Mouse (Mus musculus) right cerebral cortex, postnatal 4 days (tissue): ENCODE data around the gene Rps2.
"Not testable (repeated sequence)": the region's sequence is repeated elsewhere in the genome, so short reads cannot be mapped to it uniquely, and the experiment has no call there.

Source experiments
- DNase-seq: peaks from one replicate; pipeline ENCODE4 v3.0.0-alpha.2; 2022

The Rps2 gene

DNA sequence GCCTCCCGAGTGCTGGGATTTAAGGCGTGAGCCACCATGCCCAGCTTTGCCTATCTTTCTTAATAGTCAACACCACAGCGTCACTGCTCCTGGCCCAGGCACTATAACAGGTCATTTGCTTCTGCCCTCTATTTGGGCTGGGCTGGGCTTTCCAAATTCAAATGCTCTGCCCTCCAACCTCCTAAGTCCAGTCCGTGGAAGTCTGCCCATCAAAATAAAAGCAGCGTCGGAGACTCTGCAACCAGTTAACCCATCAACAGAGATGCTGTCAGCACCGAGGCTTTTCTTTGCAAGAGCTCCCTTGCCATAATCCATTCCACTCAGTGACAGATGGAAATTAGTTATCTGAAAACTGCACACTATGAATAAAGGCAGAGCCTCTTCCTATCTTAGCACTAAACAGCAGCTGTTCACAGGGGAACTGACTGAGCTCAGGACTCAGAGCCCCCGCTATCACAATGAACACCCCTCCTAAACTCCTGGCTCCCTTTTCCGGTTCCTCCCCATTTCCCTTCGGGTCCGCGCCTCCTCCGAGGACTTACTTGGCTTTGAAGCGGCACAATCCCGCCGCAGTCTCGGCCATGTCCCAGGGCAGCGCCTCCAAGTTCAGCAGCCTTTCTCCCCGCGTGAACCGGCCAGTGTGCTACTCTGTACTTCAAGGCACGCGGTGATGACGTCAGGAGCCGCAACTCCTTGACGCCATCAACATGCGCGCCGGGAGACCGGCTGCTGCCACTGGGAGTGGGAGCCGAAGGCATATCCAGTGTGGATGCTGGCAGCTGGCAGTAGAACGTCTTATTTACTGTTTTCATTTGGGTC, 10.7 kb upstream of the Rps2 start, which contains the start of gene Tbl3:
Tbl3 (minus strand) TSS at position 679 of the 819 bp plus-strand sequence.
- peak; percentile 94 for DNase-seq

DNA sequence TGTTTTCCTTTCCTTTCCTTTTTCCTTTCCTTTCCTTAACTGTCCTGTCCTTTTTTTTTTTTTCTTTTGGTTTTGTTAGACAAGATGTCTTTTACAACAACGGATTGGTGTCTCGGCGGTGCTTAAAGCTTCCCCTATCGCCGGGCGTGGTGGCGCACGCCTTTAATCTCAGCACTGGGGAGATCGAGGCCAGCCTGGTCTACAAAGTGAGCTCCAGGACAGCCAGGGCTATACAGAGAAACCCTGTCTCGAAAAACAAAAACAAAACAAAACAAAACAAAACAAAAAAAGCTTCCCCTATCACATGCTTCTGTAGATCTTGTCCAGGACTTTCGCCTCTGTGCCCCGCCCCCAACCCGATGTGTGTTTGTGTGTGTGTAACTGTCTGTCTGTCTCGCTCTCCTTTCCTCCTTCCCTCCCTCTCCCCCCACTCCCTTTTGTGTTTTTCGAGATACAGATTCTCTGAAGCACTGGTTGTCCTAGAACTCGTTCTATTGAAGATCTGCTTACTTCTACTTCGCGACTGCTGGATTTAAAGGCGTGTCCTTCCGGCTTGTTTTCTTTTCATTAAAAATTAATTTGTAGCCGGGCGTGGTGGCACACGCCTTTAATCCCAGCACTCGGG, 10.0 kb upstream of the Rps2 start:
- no peak for DNase-seq

DNA sequence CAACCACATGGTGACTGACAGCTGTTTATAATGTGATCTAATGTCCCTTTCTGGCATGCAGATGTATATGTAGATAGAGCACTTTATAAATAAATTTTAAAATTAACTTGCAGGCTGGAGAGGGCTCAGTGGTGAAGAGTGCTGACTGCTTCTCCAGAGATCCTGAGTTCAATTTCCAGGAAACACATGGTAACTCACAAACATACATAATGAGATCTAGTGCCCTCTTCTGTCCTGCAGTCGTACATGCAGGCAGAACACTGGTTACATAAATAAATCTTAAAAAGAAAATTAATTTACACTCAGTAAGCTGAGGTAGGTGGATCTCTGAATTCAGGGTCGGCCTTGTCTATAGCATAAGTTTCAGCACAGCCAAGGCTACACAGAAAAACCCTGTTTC, 9.3 kb upstream of the Rps2 start:
- no peak for DNase-seq

DNA sequence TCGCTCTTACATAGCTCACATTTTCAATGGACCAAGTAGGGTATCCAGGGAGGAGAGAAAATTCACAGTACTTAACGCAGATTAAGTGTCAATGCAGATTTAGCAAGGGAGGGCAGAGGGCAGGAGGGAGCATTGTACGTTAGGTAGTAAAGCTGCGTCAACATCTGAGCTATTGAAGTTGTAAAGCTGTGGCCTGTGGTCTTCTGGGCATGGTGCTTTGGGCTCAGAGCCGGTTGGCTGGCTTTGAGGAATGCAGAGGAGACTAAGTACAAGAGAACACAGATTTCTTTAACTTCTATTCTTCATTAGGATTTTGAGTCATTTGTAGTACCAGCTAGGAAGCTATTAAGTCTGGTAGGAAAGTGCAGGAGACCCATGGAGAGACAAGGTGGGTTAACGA, 2.4 kb upstream of the Rps2 start:
- no peak for DNase-seq

DNA sequence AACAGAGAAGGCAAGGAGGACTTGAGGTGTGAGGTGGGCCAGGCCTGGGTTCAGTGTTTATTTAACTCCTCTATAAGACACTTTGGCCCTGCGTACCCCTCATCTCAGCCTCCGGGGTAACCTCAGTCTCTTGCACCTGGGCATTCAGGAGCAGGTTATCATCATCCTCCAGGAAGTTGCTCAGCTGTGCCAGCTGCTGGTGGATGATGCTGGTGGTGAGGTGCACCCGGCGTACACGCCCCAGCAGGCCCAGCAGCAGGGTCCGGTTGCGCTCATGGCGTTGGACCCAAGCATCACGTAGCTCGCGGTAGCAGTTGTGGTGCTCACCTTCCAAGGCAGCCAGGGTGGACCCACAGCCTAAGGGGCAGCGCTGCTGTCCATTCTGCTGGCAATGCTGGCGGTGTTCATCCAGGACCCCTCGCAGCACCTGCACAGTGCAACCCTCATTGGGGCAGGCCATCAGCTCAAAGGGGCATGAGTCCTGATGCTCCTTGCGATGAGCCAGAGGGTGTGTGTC, 1.7 kb upstream of the Rps2 start:
- DNase-seq = no peak

DNA sequence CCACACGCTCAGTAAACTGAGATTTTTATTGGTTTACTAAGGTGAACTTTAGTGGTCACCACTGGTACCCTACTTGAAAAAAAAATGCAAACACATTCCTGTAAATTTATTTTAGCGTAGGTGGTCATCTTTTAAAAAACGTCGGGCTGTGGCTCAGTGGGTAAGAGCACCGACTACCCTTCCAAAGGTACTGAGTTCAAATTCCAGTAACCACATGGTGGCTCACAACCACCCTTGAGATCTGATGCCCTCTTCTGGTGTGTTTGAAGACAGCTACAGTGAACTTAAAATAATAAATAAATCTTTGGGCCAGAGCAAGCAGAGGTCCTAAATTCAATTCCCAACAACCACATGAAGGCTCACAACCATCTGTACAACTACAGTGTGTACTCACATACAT, 1.0 kb downstream of the Rps2 start:
- not testable (repeated sequence) for DNase-seq

DNA sequence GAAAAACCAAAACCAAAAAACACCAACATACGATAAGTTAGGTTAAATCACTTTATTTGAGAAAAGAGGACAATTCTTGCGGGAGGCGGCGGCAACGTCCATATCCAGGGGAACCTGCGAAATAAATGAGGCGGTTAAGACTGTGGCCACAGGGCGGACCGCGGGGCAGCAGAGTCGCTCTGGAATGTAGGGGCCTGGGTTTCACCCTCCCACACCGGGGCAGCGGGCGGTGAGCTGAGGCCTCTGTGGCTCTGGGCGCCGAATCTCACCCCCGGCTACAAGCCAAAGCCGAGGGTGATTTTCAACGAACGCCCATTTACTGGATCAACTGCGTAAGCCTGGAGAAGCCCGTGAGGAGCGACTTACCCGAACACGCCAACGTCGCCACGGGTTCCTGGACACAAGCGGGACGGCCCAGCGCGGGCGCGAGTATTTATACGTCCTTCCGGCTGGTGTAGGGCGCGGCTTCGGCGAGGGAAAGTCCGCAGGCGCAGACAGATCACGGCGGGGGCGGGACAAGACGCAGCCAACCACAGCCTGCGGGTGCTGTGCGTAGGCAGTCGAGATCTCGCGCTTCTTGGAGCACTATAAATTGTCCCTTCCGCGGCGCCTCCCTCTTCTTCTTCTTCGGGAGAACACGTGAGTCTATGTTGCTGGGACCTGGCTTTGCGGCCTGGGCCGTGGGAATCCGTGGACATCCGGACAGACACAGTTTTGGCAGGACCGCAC, 1.7 kb downstream of the Rps2 start:
- peak; percentile 97 for DNase-seq

DNA sequence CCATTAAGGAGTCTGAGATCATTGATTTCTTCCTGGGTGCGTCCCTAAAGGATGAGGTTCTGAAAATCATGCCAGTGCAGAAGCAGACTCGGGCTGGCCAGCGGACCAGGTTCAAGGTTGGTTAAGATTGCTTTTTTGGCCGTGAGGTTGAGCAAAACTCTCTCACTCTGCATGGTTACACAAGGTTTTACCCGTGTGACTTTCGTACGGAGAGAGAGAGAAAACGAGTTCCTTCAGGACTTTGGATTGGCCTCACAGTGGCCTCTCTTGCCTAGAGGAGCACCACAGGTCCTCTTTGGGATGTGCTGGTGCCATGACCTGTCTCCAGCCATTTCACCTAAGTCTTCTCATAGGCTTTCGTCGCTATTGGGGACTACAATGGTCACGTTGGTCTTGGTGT, 2.7 kb downstream of the Rps2 start:
- not testable (repeated sequence) for DNase-seq

DNA sequence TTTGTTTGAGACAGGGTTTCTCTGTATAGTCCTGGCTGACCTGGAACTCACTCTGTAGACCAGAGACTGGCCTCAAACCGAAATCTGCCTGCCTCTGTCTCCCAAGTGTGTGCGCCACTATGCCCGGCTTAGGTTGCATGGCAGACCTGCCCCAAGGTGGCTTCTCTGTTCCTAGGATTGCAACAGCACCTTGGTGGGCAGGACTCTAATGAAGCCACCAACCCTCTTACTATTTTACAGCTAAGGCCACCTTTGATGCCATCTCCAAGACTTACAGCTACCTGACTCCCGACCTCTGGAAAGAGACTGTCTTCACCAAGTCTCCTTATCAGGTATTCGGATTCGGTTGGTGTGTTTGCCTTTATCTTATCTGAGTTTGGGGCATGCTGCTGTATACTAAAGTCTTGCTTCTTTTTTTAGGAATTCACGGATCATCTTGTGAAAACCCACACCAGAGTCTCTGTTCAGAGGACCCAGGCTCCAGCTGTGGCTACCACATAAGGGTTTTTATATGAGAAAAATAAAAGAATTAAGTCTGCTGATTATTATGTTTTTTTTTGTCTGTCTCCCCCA, 3.6 kb downstream of the Rps2 start:
- DNase-seq = not testable (repeated sequence)

DNA sequence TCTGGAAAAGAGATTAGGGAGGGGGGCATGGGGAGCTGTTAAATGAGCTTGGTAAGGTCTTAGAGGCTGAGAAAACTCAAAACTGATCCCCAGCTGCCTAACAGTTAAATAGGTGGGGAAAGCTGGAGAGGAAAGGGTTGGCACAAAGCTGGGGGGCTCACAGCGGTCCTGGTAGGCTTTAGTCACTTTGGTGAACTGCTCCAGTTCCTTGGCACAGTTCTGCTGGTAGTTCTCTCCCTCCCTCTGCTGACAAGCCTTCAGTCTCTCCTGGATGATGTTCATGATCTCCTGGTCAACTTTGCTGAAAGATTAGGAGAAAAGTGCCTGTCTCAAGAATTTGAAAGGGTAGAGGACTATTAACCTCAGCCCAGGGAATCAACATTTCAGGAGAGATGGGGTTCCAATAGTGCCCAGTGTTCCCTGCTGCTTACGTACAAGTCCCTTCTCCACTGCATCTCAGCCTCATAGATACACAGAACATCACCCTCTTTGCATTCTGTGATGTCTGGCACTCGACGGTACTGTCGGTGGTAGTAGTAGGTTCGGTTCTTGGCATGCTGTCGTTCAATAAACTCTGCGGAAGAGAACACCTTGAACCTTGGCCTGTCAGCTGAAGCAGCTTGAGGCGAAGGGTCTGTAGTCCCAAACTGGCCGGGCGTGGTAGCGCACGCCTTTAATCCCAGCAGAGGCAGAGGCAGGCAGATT, 4.5 kb downstream of the Rps2 start:
- DNase-seq = no peak

DNA sequence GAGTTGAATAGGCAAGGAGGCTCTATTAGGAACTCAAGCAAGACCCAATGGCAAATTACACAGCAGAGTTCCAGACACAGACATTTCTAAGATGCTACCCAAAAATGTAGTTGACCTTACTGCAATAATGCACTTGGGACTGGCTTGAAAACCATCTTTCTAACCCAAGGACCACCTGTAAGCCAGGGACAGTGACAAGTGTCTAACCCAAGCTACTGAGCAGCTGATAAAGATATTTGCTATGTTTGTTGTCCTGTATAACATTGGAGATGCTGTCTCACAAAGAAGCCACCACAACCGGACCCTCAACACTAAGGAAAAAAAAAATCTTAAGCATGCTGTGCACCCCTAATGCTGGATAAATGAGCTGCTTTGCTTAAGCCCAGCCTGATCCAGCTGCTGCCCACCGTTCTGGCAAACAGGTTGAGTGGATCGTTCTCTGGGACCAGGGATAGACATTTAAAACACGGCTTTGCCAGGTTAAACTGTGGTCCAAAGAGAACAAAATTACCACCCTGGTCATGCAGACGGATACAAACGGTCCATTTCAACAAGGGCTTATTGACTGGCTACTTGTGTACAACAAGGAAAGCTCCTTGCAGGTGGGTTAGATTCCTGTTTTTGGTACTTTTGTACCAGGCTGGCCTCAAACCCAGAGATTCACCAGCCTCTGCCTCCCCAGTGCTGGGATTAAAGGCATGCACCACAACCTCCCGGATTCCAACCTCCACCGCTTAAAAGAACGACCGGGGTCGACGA, 5.4 kb downstream of the Rps2 start:
- DNase-seq = no peak

DNA sequence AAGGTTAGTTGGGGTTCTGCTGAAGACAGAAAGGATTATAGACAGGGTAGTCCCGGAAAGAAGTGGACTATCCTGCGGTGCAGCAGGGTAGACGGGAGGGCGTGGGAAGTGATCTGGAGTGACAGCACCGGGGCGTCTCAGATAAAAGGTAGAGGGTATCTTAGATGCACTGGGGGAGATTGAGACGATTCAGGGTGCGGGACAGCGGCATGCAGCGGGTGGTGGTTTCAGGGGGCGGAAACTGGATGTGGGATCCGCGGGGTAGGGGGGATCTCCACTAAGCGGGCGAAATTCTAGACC, 5.9 kb downstream of the Rps2 start:
- peak; percentile 26 for DNase-seq

DNA sequence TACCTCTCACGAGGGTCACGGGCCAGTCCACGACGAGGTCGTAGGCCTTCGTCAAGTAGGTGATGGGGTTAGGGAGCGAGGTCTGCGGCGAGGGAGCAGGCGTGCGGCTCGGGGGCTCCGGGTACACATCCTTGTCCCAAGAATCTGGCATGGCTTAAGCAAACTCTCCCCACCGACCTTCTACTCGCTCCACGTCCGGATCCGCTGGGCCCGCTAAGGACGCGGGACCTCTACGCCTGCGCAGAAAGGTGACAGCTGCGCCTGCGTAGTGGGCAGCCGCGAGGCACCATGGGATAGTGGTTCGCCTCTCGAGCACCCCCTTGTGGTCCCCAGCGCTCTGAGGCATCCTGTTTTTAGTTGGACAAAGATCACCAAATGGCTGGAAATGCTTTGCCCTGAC, 6.3 kb downstream of the Rps2 start, which contains the start of gene Ndufb10:
Ndufb10 (minus strand) TSS at position 295 of the 400 bp plus-strand sequence.
- DNase-seq = peak; percentile 99

DNA sequence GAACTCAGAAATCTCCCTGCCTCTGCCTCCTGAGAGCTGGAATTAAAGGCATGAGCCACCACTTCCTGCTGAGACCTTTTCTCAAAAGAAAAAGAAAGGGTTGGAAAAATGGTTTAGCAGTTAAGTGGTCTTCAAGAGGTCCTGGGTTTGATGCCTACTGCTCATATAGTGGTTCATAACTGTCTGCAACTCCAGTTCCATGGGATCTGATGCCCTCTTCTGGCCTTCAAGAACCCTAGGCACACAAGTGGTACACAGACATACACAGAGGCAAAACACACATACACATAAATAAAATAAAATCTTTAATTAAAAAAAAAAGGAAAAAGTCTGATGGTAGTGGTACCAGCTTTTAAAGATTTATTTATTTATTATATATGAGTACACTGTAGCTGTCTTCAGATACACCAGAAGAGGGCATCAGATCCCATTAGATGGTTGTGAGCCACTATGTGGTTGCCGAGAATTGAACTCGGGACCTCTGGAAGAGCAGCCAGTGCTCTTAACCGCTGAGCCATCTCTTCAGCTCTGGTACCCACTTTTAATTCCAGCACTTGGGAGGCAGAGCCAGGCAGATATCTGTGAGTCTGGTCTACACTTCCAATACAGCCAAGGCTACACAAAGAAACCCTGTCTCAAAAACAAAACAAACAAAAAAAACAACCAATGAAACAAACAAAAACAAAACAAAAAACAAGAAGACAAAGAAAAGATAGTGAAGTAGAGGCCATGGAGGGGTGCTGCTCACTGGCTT, 7.9 kb downstream of the Rps2 start:
- no peak for DNase-seq

DNA sequence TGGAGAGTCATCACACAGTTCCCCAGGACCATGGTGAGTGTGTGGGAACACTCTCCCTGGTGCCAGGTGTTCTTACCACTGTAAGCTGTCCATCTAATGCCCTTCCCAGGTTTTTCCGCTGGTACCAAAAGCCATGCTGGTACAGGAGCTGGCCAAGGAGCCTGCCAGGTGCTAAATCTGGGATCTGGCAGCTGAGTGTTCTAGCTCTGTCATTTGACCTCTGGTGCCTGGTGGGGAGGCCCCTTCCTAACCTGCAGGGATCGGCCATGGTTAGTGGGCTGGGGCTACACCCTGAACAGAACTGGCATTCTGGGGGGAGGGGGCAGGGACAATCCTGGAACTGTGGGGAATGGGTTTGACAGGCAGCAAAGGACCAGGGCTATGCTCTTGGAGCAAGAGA, 9.7 kb downstream of the Rps2 start, which contains the start of gene Rpl3l:
Rpl3l (plus strand) TSS at position 203 of the 400 bp plus-strand sequence.
- DNase-seq = no peak

DNA sequence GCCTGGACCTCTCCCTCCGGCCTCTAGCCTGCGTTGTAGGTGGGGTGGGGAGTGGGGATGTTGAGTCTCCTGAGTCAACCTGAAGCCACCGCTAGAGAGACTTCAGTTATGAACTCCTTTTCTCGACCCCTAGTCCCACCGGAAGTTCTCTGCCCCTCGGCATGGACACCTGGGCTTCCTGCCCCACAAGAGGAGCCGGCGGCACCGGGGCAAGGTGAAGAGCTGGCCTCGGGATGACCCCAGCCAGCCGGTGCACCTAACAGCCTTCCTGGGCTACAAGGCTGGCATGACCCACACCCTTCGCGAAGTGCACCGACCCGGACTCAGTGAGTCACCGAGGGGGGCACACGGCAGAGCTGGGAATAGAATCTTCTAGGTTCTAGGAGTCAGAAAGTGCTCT, 10.3 kb downstream of the Rps2 start:
- DNase-seq = no peak

DNA sequence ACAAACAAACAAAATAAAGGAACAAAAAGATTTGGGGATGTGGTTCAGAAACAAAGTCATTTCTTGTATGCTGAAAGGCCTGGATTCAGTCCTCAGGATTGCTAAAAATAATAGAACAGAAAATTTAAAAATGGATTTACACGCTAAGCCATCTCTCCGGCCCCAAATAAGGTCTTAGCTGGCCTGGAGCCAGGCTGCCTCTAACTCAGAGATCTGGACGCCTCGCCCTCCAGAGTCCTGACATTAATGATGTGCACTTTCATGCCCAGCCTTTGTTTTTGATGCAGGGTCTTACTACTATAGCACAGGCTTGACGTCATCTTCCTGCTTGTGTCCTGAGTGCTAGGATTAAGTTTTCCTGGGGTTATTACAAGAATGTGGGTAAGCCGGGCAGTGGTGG, 11.2 kb downstream of the Rps2 start:
- no peak for DNase-seq

DNA sequence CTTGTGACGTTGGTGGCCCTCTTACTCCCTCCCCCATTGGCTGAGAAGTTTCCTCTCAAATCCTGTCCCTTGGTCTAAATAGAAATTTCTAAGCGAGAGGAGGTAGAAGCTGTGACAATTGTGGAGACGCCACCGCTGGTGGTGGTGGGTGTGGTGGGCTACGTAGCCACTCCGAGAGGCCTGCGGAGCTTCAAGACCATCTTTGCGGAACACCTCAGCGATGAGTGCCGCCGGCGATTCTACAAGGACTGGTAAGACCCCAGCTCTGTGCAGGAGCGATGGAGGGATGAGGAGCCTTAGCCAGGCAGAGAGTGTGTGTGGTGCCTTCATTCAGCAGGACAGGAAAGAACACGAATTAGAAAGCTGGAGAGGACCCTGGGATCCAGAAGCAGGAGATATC, 12.9 kb downstream of the Rps2 start:
- DNase-seq = no peak

DNA sequence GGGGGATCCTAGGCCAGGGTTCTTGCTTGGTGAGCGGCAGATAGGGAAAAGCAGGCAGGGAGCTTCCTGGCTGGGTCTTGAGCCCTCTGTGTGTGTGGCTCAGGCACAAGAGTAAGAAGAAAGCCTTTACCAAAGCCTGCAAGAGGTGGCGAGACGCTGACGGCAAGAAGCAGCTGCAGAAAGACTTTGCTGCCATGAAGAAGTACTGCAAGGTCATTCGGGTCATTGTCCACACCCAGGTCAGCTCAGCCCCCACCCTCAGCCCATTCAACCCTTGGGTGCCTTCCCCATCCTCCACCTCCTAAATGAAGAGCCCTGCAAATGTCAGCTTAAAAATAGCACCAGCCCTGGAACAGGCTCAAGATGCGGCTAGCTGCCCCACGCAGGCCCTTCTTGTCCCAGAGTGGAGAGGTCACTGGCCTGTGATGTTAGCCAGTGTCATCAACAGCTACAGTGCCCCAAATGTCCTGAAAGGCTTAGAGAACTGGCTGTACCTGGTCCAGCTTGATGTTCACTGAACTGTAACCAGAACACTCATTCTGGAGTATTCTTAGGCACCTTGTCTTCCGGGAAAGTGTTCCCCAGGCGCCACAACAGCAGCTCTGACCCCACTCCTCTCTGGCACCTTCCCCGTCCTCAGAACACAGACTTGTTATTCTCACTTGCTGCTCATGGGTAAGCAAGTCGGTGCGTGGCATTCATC, 14.5 kb downstream of the Rps2 start:
- DNase-seq = no peak

DNA sequence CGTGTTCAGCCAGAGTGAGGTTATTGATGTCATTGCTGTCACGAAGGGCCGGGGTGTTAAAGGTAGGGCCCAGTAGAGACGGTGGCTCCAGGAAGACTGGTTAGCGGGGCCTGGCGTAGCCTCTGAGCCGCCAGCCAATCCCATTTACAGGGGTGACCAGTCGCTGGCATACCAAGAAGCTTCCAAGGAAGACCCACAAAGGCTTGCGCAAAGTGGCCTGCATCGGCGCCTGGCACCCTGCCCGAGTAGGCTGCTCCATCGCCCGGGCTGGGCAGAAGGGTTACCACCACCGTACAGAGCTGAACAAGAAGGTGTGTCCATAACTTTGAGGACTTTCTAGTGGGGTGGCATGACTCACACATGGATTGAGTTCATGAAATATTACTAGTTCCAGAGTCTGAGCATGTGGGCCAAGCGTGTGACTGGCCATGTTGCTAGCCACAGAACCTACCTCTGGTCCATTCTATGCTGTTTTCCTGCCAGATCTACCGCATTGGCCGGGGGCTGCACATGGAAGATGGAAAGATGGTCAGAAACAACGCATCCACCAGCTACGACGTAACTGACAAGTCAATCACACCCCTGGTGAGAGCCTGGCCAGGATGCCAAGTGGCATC, 15.6 kb downstream of the Rps2 start:
- DNase-seq = no peak
